Mouse (Mus musculus): Measurements from ENCODE around the gene Stap2. TPM values are rescaled to one million over a fixed set of nuclear protein-coding genes. Genes with fewer than 3 reads are reported as not detected.

Gene Stap2
- total and polyA plus RNA-seq, 2 experiments from 2014 or later, result 2.2 to 4.3 TPM

DNA sequence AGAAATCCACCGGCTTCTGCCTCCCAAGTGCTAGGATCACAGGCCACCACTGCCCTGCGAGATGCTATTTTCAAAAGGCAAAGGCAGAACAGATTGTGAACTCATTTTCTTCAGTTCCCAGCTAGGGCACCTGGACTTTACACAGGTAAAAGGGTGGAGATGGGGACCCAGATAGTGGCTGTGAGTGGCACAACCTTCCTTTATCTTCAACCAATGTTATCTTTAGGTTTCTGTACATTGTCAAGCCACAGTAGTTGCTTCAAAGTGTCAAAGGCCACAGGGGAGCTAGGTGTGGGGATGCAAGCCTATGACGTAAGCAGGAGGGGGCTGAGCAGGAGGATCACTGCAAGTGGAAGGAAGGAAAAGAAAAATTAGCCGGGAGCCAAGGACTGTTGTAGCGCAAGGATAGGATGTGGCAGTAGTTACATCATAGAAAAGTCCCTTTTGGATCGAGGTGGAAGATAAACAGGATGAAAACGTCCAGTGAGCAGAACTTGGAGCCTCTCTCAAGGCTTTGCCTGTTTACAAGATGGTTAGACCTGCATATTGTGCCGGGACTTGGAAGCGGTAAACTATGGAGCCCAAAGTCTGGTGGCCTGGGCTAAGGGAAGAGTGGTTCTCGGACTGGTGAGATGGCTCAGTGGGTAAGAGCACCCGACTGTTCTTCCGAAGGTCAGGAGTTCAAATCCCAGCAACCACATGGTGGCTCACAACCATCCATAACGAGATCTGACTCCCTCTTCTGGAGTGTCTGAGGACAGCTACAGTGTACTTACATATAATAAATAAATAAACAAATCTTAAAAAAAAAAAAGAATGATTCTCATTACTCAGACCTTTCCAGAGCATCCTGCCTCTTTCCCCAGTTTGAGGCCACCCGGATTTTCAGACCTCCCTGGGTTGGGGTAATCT, 2.3 kb upstream of the Stap2 start:
- 33% methylated on average over 13 of the region's 14 CpGs for WGBS
- H3K9ac ChIP-seq, result peak overlapping the region; percentile 89
- peak; percentile 32 for ATAC-seq

DNA sequence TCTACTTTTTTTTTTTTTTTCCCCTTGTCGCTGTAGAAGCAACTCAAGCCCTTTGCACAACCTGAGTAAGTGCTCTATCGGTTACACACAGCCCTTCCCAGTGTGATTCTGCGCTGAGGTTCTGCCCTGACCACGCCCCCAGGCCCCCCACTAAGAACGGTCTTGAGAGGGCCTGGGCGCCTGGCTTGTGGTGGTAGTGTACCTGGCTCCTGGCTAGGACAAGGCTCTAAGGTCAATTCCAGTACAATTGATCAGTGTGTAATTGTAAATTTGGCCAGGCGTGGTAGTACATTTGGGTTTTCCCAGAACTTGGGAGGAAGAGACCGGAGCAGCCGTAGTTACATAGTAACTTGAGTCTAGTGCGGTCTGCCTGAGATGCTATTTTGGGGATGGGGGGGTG, 1.6 kb upstream of the Stap2 start:
- Histone ChIP-seq H3K9me3 (ENCODE audit: low read length) (no peaks in the 10 kb centered on the region), H3K27ac (ENCODE audit: low read depth, low read length) (no peak overlapping the region), H3K4me1 (ENCODE audit: insufficient read depth) (peaks cover 18% of the 10 kb centered on the region), H3K4me2 (ENCODE audit: low read depth) (no peak overlapping the region), H3K27me3 (ENCODE audit: insufficient read depth, low read length) (no peaks in the 10 kb centered on the region; the same call in 1 of the 2 replicates), H3K36me3 (ENCODE audit: insufficient read depth) (peaks cover 8% of the 10 kb centered on the region), H3K4me3 (ENCODE audit: low read depth, low read length) (no peak overlapping the region), H3K9ac (no peak overlapping the region)
- no peak for ATAC-seq
- WGBS, result 57% methylated on average over 10 of the region's 10 CpGs
- TF ChIP-seq CTCF (IDR thresholded peaks at IDR 0.05; ENCODE audit: low read depth), result no peak
- DNase-seq, result no peak

More for the DNA sequence above, 2.3 kb upstream of the Stap2 start:
- peaks cover 18% of the 10 kb centered on the region for H3K4me1 ChIP-seq (ENCODE audit: insufficient read depth)
- TF ChIP-seq CTCF (IDR thresholded peaks at IDR 0.05; ENCODE audit: low read depth), result peak; percentile 23; the same call in 1 of the 2 replicates
- H3K4me3 ChIP-seq (ENCODE audit: low read depth, low read length), result peak overlapping the region; percentile 81
- peak overlapping the region; percentile 96 for H3K27ac ChIP-seq (ENCODE audit: low read depth, low read length)
- H3K9me3 ChIP-seq (ENCODE audit: low read length), result no peaks in the 10 kb centered on the region
- peak; percentile 58 for DNase-seq
- H3K27me3 ChIP-seq (ENCODE audit: insufficient read depth, low read length), result no peaks in the 10 kb centered on the region; the same call in 1 of the 2 replicates
- peak overlapping the region; percentile 68 for H3K4me2 ChIP-seq (ENCODE audit: low read depth)
- H3K36me3 ChIP-seq (ENCODE audit: insufficient read depth), result peaks cover 14% of the 10 kb centered on the region

DNA sequence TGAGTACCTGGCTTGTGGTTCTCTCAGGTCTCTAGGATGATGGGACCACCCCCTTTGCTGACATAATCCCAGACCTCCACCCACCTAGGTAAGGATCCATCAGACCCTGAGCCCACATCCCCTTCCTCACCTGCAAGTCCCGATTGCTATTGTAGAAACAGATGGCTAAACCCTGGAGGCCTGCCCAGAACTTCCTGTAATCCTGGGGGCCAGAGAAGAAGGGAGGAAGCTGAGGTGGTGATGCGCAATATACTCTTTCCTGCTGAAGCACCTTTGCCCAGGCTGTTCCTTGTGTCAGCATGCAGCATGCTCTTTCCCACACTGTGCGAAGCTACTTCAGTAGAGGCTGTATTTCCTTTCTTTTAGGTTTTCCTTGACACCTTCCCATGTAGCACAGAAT, 2.4 kb downstream of the Stap2 start:
- Histone ChIP-seq H3K4me3 (ENCODE audit: low read depth, low read length) (no peak overlapping the region), H3K9me3 (ENCODE audit: low read length) (no peaks in the 10 kb centered on the region), H3K9ac (no peak overlapping the region), H3K27ac (ENCODE audit: low read depth, low read length) (no peak overlapping the region), H3K36me3 (ENCODE audit: insufficient read depth) (no peaks in the 10 kb centered on the region), H3K4me1 (ENCODE audit: insufficient read depth) (peaks cover 5% of the 10 kb centered on the region), H3K4me2 (ENCODE audit: low read depth) (no peak overlapping the region), H3K27me3 (ENCODE audit: insufficient read depth, low read length) (peaks cover 4% of the 10 kb centered on the region)
- 83% methylated on average over 3 of the region's 3 CpGs for WGBS
- TF ChIP-seq CTCF (IDR thresholded peaks at IDR 0.05; ENCODE audit: low read depth), result no peak
- DNase-seq (no peak), ATAC-seq (no peak)

DNA sequence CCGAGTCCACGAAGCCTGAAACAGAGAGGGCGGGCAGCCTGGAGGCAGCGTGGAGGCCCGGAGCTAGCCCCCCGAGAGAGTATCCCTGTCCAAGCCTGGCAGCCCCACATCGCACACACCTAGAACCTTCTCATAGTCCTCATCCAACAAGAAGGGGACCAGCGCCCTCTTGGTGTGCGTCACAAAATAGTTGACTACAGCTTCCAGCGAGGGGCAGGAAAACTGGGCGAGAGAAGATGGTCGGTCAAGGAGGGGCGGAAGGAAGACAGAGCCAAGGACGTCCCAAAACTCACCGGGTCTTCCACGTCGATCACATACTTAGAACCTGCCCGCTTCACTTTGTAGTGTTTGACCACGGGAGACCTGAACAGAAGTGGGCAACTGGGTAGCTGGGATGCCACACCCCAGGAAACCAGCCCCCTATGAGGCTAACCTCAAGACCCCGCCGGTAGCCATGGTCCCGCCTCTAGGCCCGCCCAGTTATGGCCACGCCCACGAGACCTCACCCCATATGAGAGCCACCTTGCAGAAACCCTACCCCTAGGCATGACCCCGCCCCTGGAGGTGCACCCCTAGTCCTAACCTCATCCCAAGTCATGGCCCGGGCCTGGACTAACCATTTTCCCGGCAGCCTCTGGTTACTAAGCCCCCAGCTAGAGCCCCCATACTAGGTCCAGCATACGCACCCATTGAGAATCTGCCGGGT, 5.4 kb downstream of the Stap2 start:
- WGBS, result 10% methylated on average over 30 of the region's 30 CpGs
- no peak for DNase-seq
- no peaks in the 10 kb centered on the region for H3K4me1 ChIP-seq (ENCODE audit: insufficient read depth)
- no peak overlapping the region for H3K4me2 ChIP-seq (ENCODE audit: low read depth)
- TF ChIP-seq CTCF (IDR thresholded peaks at IDR 0.05; ENCODE audit: low read depth), result 0 out of 2 replicates have a peak, but pooled peaks have one; percentile 16
- no peaks in the 10 kb centered on the region for H3K9me3 ChIP-seq (ENCODE audit: low read length)
- H3K4me3 ChIP-seq (ENCODE audit: low read depth, low read length), result no peak overlapping the region
- H3K9ac ChIP-seq, result no peak overlapping the region
- peaks cover 28% of the 10 kb centered on the region for H3K36me3 ChIP-seq (ENCODE audit: insufficient read depth)
- no peak overlapping the region for H3K27ac ChIP-seq (ENCODE audit: low read depth, low read length)
- peaks cover 4% of the 10 kb centered on the region; the same call in 1 of the 2 replicates for H3K27me3 ChIP-seq (ENCODE audit: insufficient read depth, low read length)
- ATAC-seq, result no peak

DNA sequence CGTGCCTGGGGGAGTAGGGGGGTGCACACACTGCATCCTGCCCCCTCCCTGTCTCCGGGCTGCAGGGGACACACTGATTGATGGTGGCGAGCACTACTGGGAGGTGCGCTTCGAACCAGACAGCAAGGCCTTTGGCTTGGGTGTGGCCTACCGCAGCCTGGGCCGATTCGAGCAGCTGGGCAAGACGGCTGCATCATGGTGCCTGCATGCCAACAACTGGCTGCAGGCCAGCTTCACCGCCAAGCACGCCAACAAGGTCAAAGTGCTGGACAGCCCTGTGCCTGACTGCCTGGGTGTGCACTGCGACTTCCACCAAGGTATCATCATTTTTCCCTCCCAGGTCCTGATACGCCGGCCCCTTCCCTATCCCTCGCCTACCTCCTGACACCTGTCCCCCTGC, 9.4 kb downstream of the Stap2 start:
- no peak for ATAC-seq
- no peaks in the 10 kb centered on the region for H3K4me1 ChIP-seq (ENCODE audit: insufficient read depth)
- H3K36me3 ChIP-seq (ENCODE audit: insufficient read depth), result peaks cover 59% of the 10 kb centered on the region
- H3K4me3 ChIP-seq (ENCODE audit: low read depth, low read length), result no peak overlapping the region
- no peaks in the 10 kb centered on the region for H3K9me3 ChIP-seq (ENCODE audit: low read length)
- DNase-seq, result no peak
- H3K27me3 ChIP-seq (ENCODE audit: insufficient read depth, low read length), result peaks cover 4% of the 10 kb centered on the region; the same call in 1 of the 2 replicates
- H3K9ac ChIP-seq, result no peak overlapping the region
- no peak overlapping the region for H3K27ac ChIP-seq (ENCODE audit: low read depth, low read length)
- WGBS, result 83% methylated on average over 15 of the region's 15 CpGs
- no peak overlapping the region for H3K4me2 ChIP-seq (ENCODE audit: low read depth)
- no peak for TF ChIP-seq CTCF (IDR thresholded peaks at IDR 0.05; ENCODE audit: low read depth)

DNA sequence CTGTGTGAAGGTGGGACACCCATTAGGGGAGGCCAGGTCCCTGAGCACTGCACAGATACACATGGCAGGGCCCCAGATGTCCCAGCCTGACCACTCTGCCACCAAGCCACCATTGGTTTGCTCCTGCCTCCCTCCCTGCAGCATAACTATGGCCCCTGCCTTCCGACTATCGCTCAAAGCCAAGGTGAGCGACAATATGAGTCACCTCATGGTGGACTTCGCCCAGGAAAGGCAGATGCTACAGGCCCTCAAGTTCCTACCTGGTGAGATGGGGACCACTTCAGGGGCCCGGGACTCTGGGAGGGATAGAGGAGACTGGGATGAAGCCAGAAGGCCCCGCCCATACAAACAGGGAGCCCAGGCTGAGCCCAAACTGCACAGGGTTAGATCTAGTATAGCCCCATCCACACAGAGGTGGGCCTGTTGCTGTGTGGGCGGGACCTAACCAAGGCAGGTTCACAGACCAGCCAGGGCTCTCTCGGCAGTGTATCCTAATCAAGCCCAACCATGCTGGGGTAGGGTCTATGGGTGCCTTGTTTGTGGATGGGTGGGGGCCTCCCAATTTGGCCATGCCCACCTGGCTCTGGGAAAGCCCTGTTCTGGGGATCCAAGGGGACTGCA, 15.0 kb downstream of the Stap2 start:
- H3K9me3 ChIP-seq (ENCODE audit: low read length), result no peaks in the 10 kb centered on the region
- H3K4me3 ChIP-seq (ENCODE audit: low read depth, low read length), result no peak overlapping the region
- WGBS, result 91% methylated on average over 8 of the region's 8 CpGs

More for the DNA sequence above, 15.0 kb downstream of the Stap2 start:
- DNase-seq (no peak), ATAC-seq (no peak)
- no peak for TF ChIP-seq CTCF (IDR thresholded peaks at IDR 0.05; ENCODE audit: low read depth)
- Histone ChIP-seq H3K27me3 (ENCODE audit: insufficient read depth, low read length) (no peaks in the 10 kb centered on the region), H3K9ac (no peak overlapping the region), H3K4me2 (ENCODE audit: low read depth) (no peak overlapping the region), H3K27ac (ENCODE audit: low read depth, low read length) (no peak overlapping the region), H3K36me3 (ENCODE audit: insufficient read depth) (peaks cover 50% of the 10 kb centered on the region), H3K4me1 (ENCODE audit: insufficient read depth) (no peaks in the 10 kb centered on the region; the same call in 1 of the 2 replicates)
